Mouse (Mus musculus): ENCODE results near the gene Gm7247.
"Not testable (repeated sequence)": the region's sequence is repeated elsewhere in the genome, so short reads cannot be mapped to it uniquely, and the experiment has no call there.

The Gm7247 gene

GRCm38 (mm10) chr14:51361456-51361855, at the start of gene Gm7247:
Gene Gm7247 (plus strand): TSS chr14:51361756.
- in situ Hi-C loops (cut with MboI, MseI) = no loop called here

DNA sequence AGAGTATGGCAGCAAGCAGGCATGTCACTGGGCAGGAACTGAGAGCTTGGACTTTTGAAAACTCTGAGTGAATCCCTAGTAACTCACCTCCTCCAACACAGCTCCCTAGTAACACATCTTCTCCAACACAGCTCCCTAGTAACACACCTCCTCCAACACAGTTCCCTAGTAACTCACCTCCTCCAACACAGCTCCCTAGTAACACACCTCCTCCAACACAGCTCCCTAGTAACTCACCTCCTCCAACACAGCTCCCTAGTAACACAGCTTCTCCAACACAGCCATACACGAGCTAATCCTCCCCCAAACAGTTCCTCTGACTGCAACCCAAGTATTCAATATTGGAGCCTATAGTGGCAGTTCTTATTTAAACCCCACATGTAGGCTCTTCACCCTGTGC, 37.6 kb upstream of the Gm7247 start:
- in situ Hi-C loops (cut with MboI, MseI) = no loop called here

GRCm38 (mm10) chr14:51346027-51346426, 15.5 kb upstream of the Gm7247 start:
- in situ Hi-C loops (cut with MboI, MseI) = no loop called here

DNA sequence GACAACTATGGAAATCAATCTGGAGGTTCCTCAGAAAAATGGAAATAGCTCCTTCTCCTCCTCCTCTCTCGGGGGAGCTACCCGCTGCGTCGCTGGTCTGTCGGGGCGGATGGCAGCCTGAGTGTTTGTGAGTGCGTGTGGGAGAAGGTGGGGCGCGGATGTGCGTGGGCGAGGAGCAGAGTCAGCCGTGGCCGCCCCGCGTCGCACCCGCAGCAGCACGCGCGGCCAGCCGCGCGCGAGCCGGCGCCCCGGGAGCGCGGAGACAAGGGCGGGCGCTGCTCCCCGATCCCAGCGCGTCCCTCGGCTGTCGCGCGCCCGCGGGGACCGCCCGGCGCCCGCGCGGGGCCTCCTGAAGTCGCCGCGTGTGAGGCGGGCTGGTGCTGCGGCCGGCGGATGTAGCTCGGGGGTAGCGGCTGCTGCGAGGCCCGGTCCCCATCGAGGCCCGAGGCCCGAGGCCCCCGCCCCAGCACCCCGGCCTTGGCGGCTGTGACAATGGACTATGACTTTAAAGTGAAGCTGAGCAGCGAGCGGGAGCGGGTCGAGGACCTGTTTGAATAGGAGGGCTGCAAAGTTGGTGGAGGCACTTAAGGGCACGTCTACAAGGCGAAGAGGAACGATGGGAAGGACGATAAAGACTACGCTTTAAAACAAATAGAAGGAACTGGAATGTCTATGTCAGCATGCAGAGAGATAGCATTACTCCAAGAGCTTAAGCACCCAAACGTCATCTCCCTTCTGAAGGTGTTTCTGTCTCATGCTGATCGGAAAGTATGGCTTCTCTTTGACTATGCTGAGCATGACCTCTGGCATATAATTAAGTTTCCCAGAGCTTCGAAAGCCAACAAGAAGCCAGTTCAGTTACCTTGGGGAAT, 3.2 kb upstream of the Gm7247 start:
- in situ Hi-C loops (cut with MboI, MseI) = no loop called here

- in situ Hi-C loops (cut with MboI, MseI) = loop anchor here (5.0 kb wide), 1 partner anchor 49 kb away; no protein-coding TSS in a partner anchor
These were observed 21.2 kb downstream of the Gm7247 start for GRCm38 (mm10) chr14:51382805-51383204.

GRCm38 (mm10) chr14:51384351-51384750, 22.8 kb downstream of the Gm7247 start:
- in situ Hi-C loops (cut with MboI, MseI) = loop anchor here (5.0 kb wide), 1 partner anchor 48 kb away; no protein-coding TSS in a partner anchor

DNA sequence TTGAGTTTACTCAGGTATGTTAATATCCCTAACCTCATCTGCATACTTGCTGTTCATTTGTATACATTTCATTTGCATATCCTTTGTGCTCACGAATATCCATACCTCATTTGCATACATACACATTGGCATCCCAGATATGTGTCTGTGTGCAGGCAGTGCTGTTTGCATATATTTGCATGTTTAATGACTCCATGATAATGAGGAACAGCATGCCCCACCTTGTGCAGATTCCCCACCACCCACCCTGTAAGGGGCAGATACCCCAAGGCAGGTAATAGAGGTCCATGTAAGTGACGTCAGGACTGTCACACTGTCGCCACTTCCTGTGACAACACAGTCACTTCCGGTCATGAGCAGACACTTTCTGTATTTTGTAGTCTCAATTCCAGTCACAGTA, 24.2 kb downstream of the Gm7247 start:
- in situ Hi-C loops (cut with MboI, MseI) = no loop called here

- in situ Hi-C loops (cut with MboI, MseI) = no loop called here
These were observed 26.2 kb downstream of the Gm7247 start for GRCm38 (mm10) chr14:51387768-51388167.

- in situ Hi-C loops (cut with MboI, MseI) = no loop called here
These were observed 26.7 kb downstream of the Gm7247 start for GRCm38 (mm10) chr14:51388222-51388621.

DNA sequence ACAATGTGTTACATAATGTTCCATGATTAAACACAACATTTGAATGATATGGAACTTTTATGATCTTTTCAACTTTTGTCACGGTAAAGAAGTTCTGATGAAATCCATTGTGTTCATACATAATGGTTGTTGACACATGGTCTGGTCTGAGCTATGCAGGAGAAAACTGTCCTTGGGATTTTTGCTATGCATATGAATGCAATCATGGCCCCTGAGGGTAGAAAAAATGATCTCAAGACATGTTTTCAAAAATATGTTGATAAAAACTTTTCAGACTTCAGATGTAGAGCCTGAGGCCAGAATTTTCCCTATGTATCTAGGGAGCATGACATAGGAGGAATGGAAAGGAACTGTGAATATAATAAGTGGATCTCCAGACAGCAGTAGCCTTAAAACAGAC, 49.0 kb downstream of the Gm7247 start, which contains the start of gene Vmn2r88:
TSS of gene Vmn2r88 (plus strand) at position 301 of the 400 bp plus-strand sequence.
- in situ Hi-C loops (cut with MboI, MseI) = no loop called here

- in situ Hi-C loops (cut with MboI, MseI) = no loop called here
These were observed 62.3 kb downstream of the Gm7247 start for GRCm38 (mm10) chr14:51423885-51424284.

- in situ Hi-C loops (cut with MboI, MseI) = loop anchor here (5.0 kb wide), 1 partner anchor 48 kb away; no protein-coding TSS in a partner anchor
These were observed 68.6 kb downstream of the Gm7247 start for GRCm38 (mm10) chr14:51430138-51430537.

DNA sequence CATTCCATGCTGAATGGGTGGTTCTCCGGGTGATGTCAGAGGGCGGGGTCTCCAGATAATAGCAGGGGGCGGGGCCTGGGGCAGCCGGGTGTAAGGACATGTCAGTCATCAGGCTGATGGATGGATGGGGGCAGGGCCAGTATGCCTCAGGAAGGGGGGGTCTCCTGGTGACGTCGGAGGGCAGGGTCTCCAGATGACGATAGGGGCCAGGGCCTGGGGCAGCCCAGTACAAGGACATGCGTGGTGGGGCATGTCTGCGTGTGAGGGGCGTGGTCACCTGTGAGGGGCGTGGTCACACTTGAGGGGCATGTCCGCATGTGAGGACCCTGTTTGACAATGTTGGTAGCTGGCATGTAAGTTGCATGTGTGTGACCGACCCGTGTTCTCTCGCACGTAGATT, 73.0 kb downstream of the Gm7247 start:
- in situ Hi-C loops (cut with MboI, MseI) = loop anchor here (5.0 kb wide), 1 partner anchor 52 kb away; no protein-coding TSS in a partner anchor

DNA sequence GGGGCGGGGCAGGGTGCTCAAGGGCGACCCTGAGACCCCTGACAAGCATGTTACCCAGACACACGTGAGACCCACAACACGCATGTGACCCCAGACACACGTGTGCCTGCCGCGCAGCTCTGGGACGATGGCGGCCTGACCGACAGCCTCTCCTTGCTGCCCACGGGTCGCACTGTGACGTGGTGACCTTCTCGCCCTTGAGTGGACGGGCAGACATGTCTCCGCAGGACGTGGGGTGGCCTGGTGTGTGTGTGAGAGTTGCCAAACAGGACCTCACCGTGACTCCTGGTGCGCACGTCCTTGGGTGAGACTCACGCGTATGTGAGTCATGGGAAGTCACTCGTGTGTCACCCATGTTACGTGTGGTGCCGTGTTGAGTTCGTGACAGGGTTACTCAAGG, 73.5 kb downstream of the Gm7247 start:
- in situ Hi-C loops (cut with MboI, MseI) = no loop called here

DNA sequence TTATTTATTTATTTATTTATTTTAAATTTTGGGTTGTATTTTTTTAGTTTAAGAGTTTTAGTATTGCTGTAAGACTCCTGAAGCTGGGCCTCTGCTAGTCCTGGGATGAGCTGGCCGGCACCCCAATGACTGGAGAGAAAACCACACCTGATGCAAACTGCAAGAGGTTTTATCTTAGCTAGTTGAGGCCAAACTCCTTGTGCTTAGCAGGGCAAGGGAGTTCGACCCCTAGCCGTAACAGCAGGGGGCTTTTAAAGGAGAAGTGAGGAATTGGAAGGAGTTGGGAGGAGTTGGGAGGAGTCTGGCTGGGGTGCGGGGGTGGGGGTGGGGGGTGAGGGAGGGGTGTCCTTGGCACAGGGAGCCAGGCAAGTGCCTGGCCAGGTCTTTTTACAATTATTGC, 77.4 kb downstream of the Gm7247 start:
- in situ Hi-C loops (cut with MboI, MseI) = no loop called here

DNA sequence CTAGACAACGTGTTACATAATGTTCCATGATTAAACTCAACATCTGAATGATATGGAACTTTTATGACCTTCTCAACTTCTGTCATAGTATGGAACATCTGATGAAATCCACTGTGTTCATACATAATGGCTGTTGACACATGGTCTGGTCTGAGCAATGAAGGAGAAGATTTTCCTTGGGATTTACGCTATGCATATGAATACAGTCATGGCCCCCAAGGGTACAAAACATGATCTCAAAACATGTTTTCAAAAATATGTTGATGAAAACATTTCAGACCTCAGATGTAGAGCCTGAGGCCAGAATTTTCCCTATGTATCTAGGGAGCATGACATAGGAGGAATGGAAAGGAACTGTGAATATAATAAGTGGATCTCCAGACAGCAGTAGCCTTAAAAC, 90.0 kb downstream of the Gm7247 start, which contains the start of gene Vmn2r89:
TSS of gene Vmn2r89 (plus strand) at position 301 of the 400 bp plus-strand sequence.
- in situ Hi-C loops (cut with MboI, MseI) = not testable (repeated sequence)

DNA sequence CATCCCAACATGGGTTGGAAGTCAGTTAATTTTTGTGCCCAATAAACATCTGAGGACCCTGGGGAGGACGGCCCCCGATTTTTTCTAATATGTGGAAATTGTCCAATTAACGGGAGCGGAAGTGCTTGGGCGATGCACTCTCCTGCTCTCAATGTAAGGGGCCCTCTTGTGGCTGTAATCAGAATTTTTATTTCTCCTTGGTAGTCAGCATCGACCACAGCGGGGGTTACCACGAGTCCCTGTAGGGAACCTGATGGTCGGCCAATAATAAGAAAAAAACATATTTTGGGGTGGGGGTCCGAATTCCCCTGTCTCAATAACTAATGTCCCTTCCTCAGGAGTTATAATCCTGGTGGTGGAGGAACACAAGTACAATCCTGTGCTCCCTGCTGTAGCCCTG, 118.7 kb downstream of the Gm7247 start:
- in situ Hi-C loops (cut with MboI, MseI) = not testable (repeated sequence)

GRCm38 (mm10) chr14:51481332-51482015, 119.9 kb downstream of the Gm7247 start:
- in situ Hi-C loops (cut with MboI, MseI) = not testable (repeated sequence)

DNA sequence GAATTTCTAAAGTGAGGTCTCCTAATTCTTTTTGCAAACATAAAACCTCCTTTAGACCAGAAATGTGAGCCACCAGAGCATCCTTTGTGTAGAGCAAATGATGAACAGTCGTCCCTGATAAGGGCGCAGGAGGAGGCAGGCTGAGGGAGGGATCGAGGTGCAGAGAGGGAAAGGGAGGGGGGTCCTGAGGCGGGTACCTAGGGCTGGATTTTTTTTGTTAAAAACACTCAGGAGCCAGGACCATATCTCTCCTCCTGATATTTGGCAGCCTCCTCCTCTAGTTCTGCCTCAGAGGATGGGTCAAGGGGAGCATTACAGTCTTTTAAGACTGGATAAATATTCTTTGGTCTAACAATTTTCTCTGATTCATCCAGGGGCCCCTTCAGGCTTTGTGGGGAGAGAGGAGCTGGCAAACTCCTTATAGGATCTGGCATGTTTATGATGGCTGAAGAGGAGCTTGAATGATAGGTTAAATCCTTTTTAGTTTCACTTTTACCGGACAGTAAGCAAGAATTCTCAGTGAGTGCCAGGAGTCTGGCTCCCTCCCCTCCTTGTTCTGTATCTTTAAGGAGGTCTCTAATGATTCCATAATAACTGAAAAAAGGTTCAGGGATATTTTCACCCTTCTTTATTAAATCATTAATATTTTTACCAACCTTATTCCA, 120.6 kb downstream of the Gm7247 start:
- in situ Hi-C loops (cut with MboI, MseI) = no loop called here

DNA sequence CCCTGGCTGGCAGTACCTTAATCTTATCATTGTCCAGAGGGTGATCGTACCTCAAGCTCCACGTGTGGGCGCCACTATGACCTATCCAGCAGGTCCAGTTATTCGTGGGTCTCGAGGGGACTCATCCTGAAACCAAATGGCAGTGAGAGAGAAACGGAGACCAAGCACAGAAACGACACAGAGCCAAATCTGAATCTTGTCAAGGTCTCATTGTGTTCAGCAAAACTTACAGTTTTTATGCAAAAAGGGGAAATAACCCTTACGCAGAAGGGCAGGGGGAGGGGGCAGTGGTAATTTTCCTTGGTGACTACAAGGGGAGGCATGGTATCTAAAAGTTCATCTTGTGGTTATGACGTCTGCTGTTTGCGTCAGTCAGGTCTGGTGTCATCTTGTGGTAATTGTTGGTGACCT, 121.4 kb downstream of the Gm7247 start:
- in situ Hi-C loops (cut with MboI, MseI) = not testable (repeated sequence)

DNA sequence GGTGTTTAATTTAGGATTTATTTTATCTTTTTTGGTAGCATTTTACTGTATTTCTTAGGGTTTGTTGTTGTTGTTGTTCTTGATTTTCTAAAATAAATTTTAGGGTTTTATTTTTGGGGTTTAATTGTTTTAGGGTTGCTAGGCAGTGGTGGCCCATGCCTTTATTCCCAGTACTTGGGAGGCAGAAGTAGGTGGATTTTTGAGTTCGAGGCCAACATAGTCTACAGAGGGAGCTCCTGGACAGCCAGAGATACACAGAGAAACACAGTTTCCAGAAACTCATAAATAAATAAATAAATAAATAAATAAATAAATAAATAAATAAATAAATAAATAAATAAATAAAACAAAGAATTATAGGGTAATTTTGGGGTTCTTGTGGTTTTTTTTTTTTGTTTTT, 122.1 kb downstream of the Gm7247 start:
- in situ Hi-C loops (cut with MboI, MseI) = no loop called here

DNA sequence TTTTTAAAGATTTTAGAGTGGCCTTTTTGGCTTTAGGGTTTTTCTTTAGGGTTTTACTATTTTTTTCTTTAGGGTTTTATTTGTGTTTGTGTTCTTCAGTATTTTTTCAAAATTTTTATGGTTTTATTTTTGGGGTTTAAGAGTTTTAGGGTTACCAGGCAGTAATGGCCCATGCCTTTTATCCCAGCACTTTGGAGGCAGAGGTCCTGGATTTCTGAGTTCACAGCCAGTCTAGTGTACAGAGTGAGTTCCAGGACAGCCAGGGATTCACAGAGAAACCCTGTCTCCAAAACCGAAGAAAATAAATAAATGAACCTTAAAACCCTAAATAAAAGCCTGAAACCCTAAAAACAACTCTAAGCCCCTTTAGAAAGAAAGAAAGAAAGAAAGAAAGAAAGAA, 124.6 kb downstream of the Gm7247 start:
- in situ Hi-C loops (cut with MboI, MseI) = no loop called here

All from T-helper 2 cell (primary cell).